9 mouse cellular contexts compared by ENCODE assay signal in genomic region chr2:113823909-113824308, GRCm38 (mm10). TPM values are rescaled to one million over a fixed set of nuclear protein-coding genes. Genes with fewer than 3 reads are reported as not detected.
A peak's percentile ranks its signal among the peaks of the same experiment; 100 is the strongest.
DNase-seq lines count a peak whose midpoint lies in the region; ATAC-seq and TF ChIP-seq lines count a peak whose summit lies in the region.
"Had no signal": no experiment of that assay in that cellular context is flagged by ENCODE, and none has a peak within 500 bp of the region (broad histone marks: within the 10 kb centered on the region; RNA-seq: fewer than 3 reads in every experiment).

No protein-coding gene starts in this region.

- peaks cover 26% of the 10 kb centered on the region for H3K4me1 ChIP-seq in forebrain, postnatal 0 days (ENCODE audit: insufficient read depth)
- peaks cover 31% of the 10 kb centered on the region for H3K4me1 ChIP-seq in forebrain, embryonic 10.5 days
- peaks cover 4% of the 10 kb centered on the region; the same call in 1 of the 2 replicates for H3K4me1 ChIP-seq in limb, embryonic 14.5 days (ENCODE audit: control insufficient read depth, insufficient read depth, low read length)

- 0% methylated on average over 2 of the region's 2 CpGs for WGBS in forebrain, postnatal 0 days
- whole genome bisulfite sequencing in forebrain, embryonic 10.5 days = 0% methylated on average over 2 of the region's 2 CpGs
- WGBS in limb, embryonic 14.5 days = 0% methylated on average over 2 of the region's 2 CpGs

- no peak overlapping the region for H3K4me3 ChIP-seq in forebrain, postnatal 0 days (ENCODE audit: low read depth, low read length)
- H3K4me3 ChIP-seq in forebrain, embryonic 10.5 days = no peak overlapping the region
- no peak overlapping the region for H3K4me3 ChIP-seq in limb, embryonic 14.5 days (replicated peaks; ENCODE audit: low read length)
- H3K4me3 ChIP-seq: stomach, embryonic 15.5 days had no signal

- DNase-seq in forebrain, postnatal 0 days = peak; percentile 82
- no peak for DNase-seq in forebrain, embryonic 10.5 days (ENCODE audit: extremely low spot score, low spot score)
- peak; percentile 63 to 73 for DNase-seq in right cerebral cortex, postnatal 10 days (ENCODE audit: low spot score in 2 of 2)
- no peak for DNase-seq in right cerebral cortex, postnatal 36 days (ENCODE audit: low spot score in 2 of 2)
- DNase-seq in cerebellum, postnatal 10 days = peak; percentile 55 to 70
- DNase-seq in limb, embryonic 14.5 days (ENCODE audit: low spot score) = peak; percentile 45
- DNase-seq in left cerebral cortex, adult 18-20 months (ENCODE audit: low spot score in 2 of 2) = no peak

- peaks cover 16% of the 10 kb centered on the region; the same call in 1 of the 2 replicates for H3K36me3 ChIP-seq in forebrain, postnatal 0 days (ENCODE audit: insufficient read depth)
- H3K36me3 ChIP-seq in forebrain, embryonic 10.5 days (replicated peaks) = peaks cover 35% of the 10 kb centered on the region
- H3K36me3 ChIP-seq in limb, embryonic 14.5 days (ENCODE audit: control insufficient read depth, insufficient read depth, low read length) = no peaks in the 10 kb centered on the region
- H3K36me3 ChIP-seq: stomach, embryonic 15.5 days had no signal

- H3K9ac ChIP-seq in forebrain, postnatal 0 days = no peak overlapping the region
- H3K9ac ChIP-seq in limb, embryonic 14.5 days (ENCODE audit: low read depth, low read length, severe bottlenecking) = no peak overlapping the region
- H3K9ac ChIP-seq: stomach, embryonic 15.5 days had no signal

- TF ChIP-seq POLR2A in limb, embryonic 14.5 days (IDR thresholded peaks at IDR 0.05; ENCODE audit: borderline replicate concordance, extremely low read depth, insufficient read depth, insufficient read length) = 0 out of 2 replicates have a peak, but pooled peaks have one; percentile 19

- H3K4me2 ChIP-seq in forebrain, postnatal 0 days (ENCODE audit: low read depth) = no peak overlapping the region
- H3K4me2 ChIP-seq in limb, embryonic 14.5 days (replicated peaks; ENCODE audit: low read depth, low read length, severe bottlenecking) = no peak overlapping the region
- H3K4me2 ChIP-seq: stomach, embryonic 15.5 days had no signal

- ATAC-seq in forebrain, postnatal 0 days = no peak
- ATAC-seq in limb, embryonic 14.5 days (ENCODE audit: low FRiP score, low read depth) = no peak
- no peak for ATAC-seq in erythroid progenitor cell, adult 5-6 weeks (replicated peaks; ENCODE audit: low FRiP score, poor library complexity, severe bottlenecking)

- no peaks in the 10 kb centered on the region for H3K27me3 ChIP-seq in forebrain, postnatal 0 days (ENCODE audit: insufficient read depth, low read length)
- no peaks in the 10 kb centered on the region for H3K27me3 ChIP-seq in forebrain, embryonic 10.5 days (ENCODE audit: poor library complexity, severe bottlenecking)
- no peaks in the 10 kb centered on the region; the same call in 1 of the 2 replicates for H3K27me3 ChIP-seq in limb, embryonic 14.5 days (ENCODE audit: control insufficient read depth, insufficient read depth, low read length)
- H3K27me3 ChIP-seq: stomach, embryonic 15.5 days had no signal

- H3K9me3 ChIP-seq in forebrain, postnatal 0 days (ENCODE audit: low read length) = no peaks in the 10 kb centered on the region
- H3K9me3 ChIP-seq in forebrain, embryonic 10.5 days = no peaks in the 10 kb centered on the region
- H3K9me3 ChIP-seq in limb, embryonic 14.5 days (ENCODE audit: control insufficient read depth, low read length) = no peaks in the 10 kb centered on the region
- H3K9me3 ChIP-seq: stomach, embryonic 15.5 days had no signal

- TF ChIP-seq CTCF in forebrain, postnatal 0 days (IDR thresholded peaks at IDR 0.05; ENCODE audit: low read depth) = peak; percentile 93

- H3K27ac ChIP-seq in forebrain, postnatal 0 days (ENCODE audit: low read depth, low read length) = no peak overlapping the region
- H3K27ac ChIP-seq in forebrain, embryonic 10.5 days = no peak overlapping the region
- no peak overlapping the region for H3K27ac ChIP-seq in limb, embryonic 14.5 days (replicated peaks; ENCODE audit: low read depth, low read length)
- H3K27ac ChIP-seq: stomach, embryonic 15.5 days had no signal

RNA-seq across cellular contexts. Expression of gene Scg5, which starts 5.0 kb away (rescaled TPM):
- 254 and 277 TPM in 2 replicates for total RNA-seq in forebrain, postnatal 0 days (2014; rRNA removed)
- polyA plus RNA-seq in forebrain, postnatal 0 days (2015; fragmentation: Nextera tagmentation; extraction: Ambion mirVana) = 363 and 388 TPM in 2 replicates
- 16.6 and 17.9 TPM in 2 replicates for polyA plus RNA-seq in forebrain, embryonic 10.5 days (2016; fragmentation: Nextera tagmentation; extraction: Ambion mirVana)
- polyA plus RNA-seq in limb, embryonic 14.5 days (2012; rRNA removed) = 0.63 and 0.84 TPM in 2 replicates
- 0.87 and 1.5 TPM in 2 replicates for polyA plus RNA-seq in limb, embryonic 14.5 days (2014; fragmentation: Nextera tagmentation; extraction: Ambion mirVana)
- 3.2 and 8.4 TPM in 2 replicates for total RNA-seq in erythroid progenitor cell, adult 5-6 weeks (2015; ENCODE audit: low replicate concordance)
- total RNA-seq in erythroid progenitor cell, adult 5-6 weeks (2017; ENCODE audit: low replicate concordance) = 1.7 TPM in 1 of 2 replicates, not detected in the other
- total RNA-seq in left cerebral cortex, adult 18-20 months (2021) = 100 to 1,000 TPM; 549 to 558 TPM

RNA-seq across cellular contexts. Expression of gene Arhgap11a, which starts 24.6 kb away (rescaled TPM):
- 1.8 and 2.7 TPM in 2 replicates for total RNA-seq in forebrain, postnatal 0 days (2014; rRNA removed)
- 3.6 and 5.2 TPM in 2 replicates for polyA plus RNA-seq in forebrain, postnatal 0 days (2015; fragmentation: Nextera tagmentation; extraction: Ambion mirVana)
- 39.2 and 40.2 TPM in 2 replicates for polyA plus RNA-seq in forebrain, embryonic 10.5 days (2016; fragmentation: Nextera tagmentation; extraction: Ambion mirVana)
- polyA plus RNA-seq in limb, embryonic 14.5 days (2012; rRNA removed) = 17.0 and 23.5 TPM in 2 replicates
- 4.2 and 4.6 TPM in 2 replicates for polyA plus RNA-seq in limb, embryonic 14.5 days (2014; fragmentation: Nextera tagmentation; extraction: Ambion mirVana)
- total RNA-seq in erythroid progenitor cell, adult 5-6 weeks (2015; ENCODE audit: low replicate concordance) = 97.7 and 118 TPM in 2 replicates
- 134 and 154 TPM in 2 replicates for total RNA-seq in erythroid progenitor cell, adult 5-6 weeks (2017; ENCODE audit: low replicate concordance)
- 1 to 10 TPM; 1.5 to 1.8 TPM for total RNA-seq in left cerebral cortex, adult 18-20 months (2021)

Comparison
In these comparisons a context has a peak if more than half of its experiments do, and no peak if none do; other contexts are left out.
1. DNase-seq: peak in forebrain, postnatal 0 days (single experiment), right cerebral cortex, postnatal 10 days (2 of 2), cerebellum, postnatal 10 days (2 of 2) and limb, embryonic 14.5 days (single experiment); none in forebrain, embryonic 10.5 days (single experiment), right cerebral cortex, postnatal 36 days (0 of 2) and left cerebral cortex, adult 18-20 months (0 of 2).
2. RNA of gene Scg5, which starts 5.0 kb away (total RNA-seq): 549 to 558 TPM in left cerebral cortex, adult 18-20 months and 254 to 277 TPM in forebrain, postnatal 0 days; 1.7 to 8.4 TPM in erythroid progenitor cell, adult 5-6 weeks; every median in the first group is over 10 times any median in the second.
3. RNA of gene Arhgap11a, which starts 24.6 kb away (total RNA-seq): 97.7 to 154 TPM in erythroid progenitor cell, adult 5-6 weeks; 1.8 to 2.7 TPM in forebrain, postnatal 0 days and 1.5 to 1.8 TPM in left cerebral cortex, adult 18-20 months; every median in the first group is over 10 times any median in the second.